Mouse (Mus musculus): ENCODE measurements around the gene Cyp4f13. TPM values are rescaled to one million over a fixed set of nuclear protein-coding genes. Genes with fewer than 3 reads are reported as not detected.

Gene Cyp4f13
- polyA plus RNA-seq, 1 experiment from 2014 or later = 4.0 TPM

DNA sequence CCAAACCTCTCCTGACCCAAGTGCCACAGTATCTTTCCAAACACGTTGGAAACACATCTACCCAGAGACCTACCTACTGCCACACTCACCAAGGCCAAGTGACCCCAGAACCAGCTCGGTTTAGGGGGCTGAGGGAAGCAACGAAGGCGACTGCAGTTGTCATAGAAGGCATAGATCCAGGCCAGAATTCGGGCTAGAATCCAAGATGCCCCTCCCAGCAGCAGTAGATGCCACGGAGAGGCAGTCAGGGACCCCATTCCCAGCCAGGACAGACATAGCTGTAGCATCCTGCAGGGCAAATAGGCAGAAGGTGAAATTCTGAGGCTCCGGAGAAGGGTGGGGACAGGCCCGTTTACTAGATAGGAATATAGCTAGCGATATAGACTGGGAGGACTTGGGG lies 486 bp downstream of the Cyp4f13 start:
- Histone ChIP-seq H3K4me1 (replicated peaks) (peaks cover 19% of the 10 kb centered on the region), H3K27ac (peak overlapping the region; percentile 59; the same call in 1 of the 2 replicates), H3K9ac (peak overlapping the region; percentile 71), H3K9me3 (replicated peaks) (no peaks in the 10 kb centered on the region), H3K27me3 (no peaks in the 10 kb centered on the region), H3K4me3 (replicated peaks) (peak overlapping the region; percentile 65), H3K36me3 (no peaks in the 10 kb centered on the region), H3K4me2 (peak overlapping the region; percentile 80)
- DNase-seq = no peak
- 33% methylated on average over 9 of the region's 9 CpGs for WGBS (ENCODE audit: insufficient replicate concordance)
- ATAC-seq (ENCODE audit: low read depth) = no peak

GRCm38 (mm10) chr17:32944402-32945035 lies 2.7 kb downstream of the Cyp4f13 start:
- no peak overlapping the region for H3K9ac ChIP-seq
- no peak overlapping the region for H3K4me2 ChIP-seq
- H3K27ac ChIP-seq = no peak overlapping the region
- no peak overlapping the region for H3K4me3 ChIP-seq (replicated peaks)
- DNase-seq = no peak
- H3K36me3 ChIP-seq = no peaks in the 10 kb centered on the region
- H3K4me1 ChIP-seq (replicated peaks) = peaks cover 19% of the 10 kb centered on the region
- no peaks in the 10 kb centered on the region for H3K9me3 ChIP-seq (replicated peaks)
- H3K27me3 ChIP-seq = no peaks in the 10 kb centered on the region
- no peak for ATAC-seq (ENCODE audit: low read depth)
- 54% methylated on average over 3 of the region's 3 CpGs for WGBS (ENCODE audit: insufficient replicate concordance)

GRCm38 (mm10) chr17:32943661-32944060 lies 3.5 kb downstream of the Cyp4f13 start:
- ATAC-seq (ENCODE audit: low read depth) = no peak
- 75% methylated on average over 3 of the region's 3 CpGs for WGBS (ENCODE audit: insufficient replicate concordance)

DNA sequence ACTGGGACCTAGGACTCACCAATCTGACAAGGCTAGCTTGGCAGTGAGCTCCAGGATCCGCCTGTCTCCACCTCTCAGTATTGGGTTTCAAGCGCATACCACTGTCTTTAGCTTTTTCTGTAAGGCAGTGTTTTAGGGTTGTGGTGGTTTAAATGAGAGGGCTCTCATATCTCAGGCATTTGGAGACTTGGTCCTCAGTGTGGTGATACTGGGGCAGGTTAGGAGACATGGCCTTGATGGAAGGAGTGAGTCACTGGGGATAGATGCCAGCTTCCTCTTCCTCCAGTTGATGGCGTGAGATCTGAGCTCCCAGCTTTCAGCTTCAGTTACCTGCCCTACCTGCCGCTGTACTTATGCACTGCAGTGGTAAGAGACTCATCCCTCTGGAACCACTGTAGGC lies 7.4 kb downstream of the Cyp4f13 start:
- no peaks in the 10 kb centered on the region for H3K9me3 ChIP-seq (replicated peaks)
- no peak overlapping the region for H3K27ac ChIP-seq
- no peak overlapping the region for H3K9ac ChIP-seq
- WGBS (ENCODE audit: insufficient replicate concordance) = 72% methylated on average over 4 of the region's 4 CpGs
- ATAC-seq (ENCODE audit: low read depth) (no peak), DNase-seq (no peak)
- no peaks in the 10 kb centered on the region for H3K27me3 ChIP-seq
- H3K4me2 ChIP-seq = no peak overlapping the region
- H3K4me3 ChIP-seq (replicated peaks) = no peak overlapping the region
- no peaks in the 10 kb centered on the region for H3K36me3 ChIP-seq
- no peaks in the 10 kb centered on the region for H3K4me1 ChIP-seq (replicated peaks)

More at GRCm38 (mm10) chr17:32943661-32944060, 3.5 kb downstream of the Cyp4f13 start:
- Histone ChIP-seq H3K27me3 (no peaks in the 10 kb centered on the region), H3K27ac (no peak overlapping the region), H3K9ac (no peak overlapping the region), H3K9me3 (replicated peaks) (no peaks in the 10 kb centered on the region), H3K4me3 (replicated peaks) (no peak overlapping the region), H3K4me2 (no peak overlapping the region), H3K4me1 (replicated peaks) (peaks cover 19% of the 10 kb centered on the region), H3K36me3 (no peaks in the 10 kb centered on the region)
- no peak for DNase-seq

DNA sequence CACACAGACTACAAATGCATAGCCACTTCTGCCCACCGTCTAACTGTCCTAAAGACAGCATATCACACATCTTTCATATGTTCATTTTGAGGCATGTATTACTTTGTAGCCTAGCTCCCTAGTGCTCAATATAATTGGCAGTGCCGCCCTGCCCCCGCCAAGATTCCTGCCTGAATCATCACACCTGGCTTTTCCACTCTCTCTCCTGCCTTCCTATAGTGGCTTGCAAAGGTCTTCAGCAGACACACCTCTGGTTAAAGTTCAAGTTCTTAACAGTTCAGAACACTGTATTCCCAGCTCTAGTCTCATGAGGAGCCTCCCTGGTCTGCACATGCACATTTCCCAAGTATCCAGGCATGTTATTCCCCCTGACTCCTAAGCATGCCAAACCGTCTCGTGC lies 19.4 kb downstream of the Cyp4f13 start:
- 67% methylated on average over 5 of the region's 5 CpGs for WGBS (ENCODE audit: insufficient replicate concordance)
- DNase-seq (no peak), ATAC-seq (ENCODE audit: low read depth) (no peak)
- H3K9me3 ChIP-seq (replicated peaks) = no peaks in the 10 kb centered on the region
- no peak overlapping the region for H3K4me2 ChIP-seq
- H3K4me1 ChIP-seq (replicated peaks) = peaks cover 9% of the 10 kb centered on the region
- H3K36me3 ChIP-seq = no peaks in the 10 kb centered on the region
- no peak overlapping the region for H3K9ac ChIP-seq
- no peak overlapping the region for H3K27ac ChIP-seq
- no peaks in the 10 kb centered on the region for H3K27me3 ChIP-seq
- H3K4me3 ChIP-seq (replicated peaks) = no peak overlapping the region

DNA sequence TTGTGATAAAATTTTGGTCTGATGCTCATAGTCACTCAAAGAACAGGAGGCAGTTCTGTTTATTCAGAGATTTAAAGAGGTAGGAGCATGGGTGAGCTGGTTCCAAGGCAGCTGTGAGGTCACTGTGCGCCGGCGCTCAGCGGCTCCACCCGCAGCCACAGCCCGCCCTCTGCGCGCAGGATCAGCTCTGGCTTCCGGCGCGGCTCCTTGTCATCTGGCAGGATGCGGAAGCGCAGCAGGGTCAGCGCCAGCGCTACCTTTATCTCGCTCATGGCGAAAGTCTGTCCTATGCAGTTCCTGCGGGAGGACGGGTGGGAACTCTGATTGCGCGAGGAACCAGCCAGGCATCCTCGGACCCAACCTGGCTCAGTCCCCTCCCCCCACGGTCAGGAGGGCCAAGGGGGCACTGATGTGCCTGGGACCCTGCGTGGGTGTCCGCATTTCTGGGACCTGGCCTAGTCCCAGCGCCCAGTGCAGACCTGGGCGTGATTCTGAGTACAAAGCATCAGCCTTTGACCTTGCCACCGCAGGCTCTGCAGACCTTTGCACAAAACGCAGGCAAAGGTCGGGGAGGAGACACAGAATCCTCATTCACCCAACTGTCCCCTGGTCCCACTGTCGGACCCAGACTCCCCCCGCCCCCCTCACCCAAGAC lies 22.4 kb downstream of the Cyp4f13 start:
- Histone ChIP-seq H3K4me1 (replicated peaks) (peaks cover 9% of the 10 kb centered on the region), H3K9me3 (replicated peaks) (no peaks in the 10 kb centered on the region), H3K27ac (0 out of 2 replicates have a peak overlapping the region, but pooled peaks have one; percentile 4), H3K9ac (peak overlapping the region; percentile 51), H3K4me3 (replicated peaks) (peak overlapping the region; percentile 50), H3K27me3 (no peaks in the 10 kb centered on the region), H3K36me3 (no peaks in the 10 kb centered on the region), H3K4me2 (peak overlapping the region; percentile 65)
- peak; percentile 55 for DNase-seq
- peak; percentile 87 for ATAC-seq (ENCODE audit: low read depth)
- WGBS (ENCODE audit: insufficient replicate concordance) = 11% methylated on average over 32 of the region's 32 CpGs

GRCm38 (mm10) chr17:32923681-32924080 lies 23.5 kb downstream of the Cyp4f13 start:
- DNase-seq (no peak), ATAC-seq (ENCODE audit: low read depth) (no peak)
- Histone ChIP-seq H3K9ac (no peak overlapping the region), H3K36me3 (no peaks in the 10 kb centered on the region), H3K27ac (no peak overlapping the region), H3K4me1 (replicated peaks) (peaks cover 9% of the 10 kb centered on the region), H3K4me2 (no peak overlapping the region), H3K9me3 (replicated peaks) (no peaks in the 10 kb centered on the region), H3K27me3 (0 out of 2 replicates have a peak, but pooled peaks cover 3% of the 10 kb centered on the region), H3K4me3 (replicated peaks) (no peak overlapping the region)
- WGBS (ENCODE audit: insufficient replicate concordance) = 71% methylated on average over 1 of the region's 1 CpGs

DNA sequence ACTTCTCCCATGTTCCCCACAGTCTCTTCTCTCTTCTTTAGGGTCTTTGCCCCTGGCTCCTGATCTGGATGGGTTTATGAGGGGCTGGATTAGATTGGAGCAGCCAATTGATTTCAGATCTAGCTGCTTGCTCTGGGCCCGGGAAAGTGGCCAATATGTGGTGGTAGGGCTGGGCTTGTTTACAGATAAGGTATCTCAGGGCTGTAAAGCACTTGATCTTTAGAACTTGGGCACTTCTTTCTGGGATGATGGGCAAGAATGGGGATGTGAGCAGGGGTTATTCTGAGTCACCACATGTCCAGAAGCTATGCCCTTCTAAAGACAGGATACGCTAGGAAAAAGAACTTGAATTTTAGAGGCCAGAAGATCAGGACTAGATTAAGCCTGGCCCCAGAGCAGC lies 28.1 kb downstream of the Cyp4f13 start:
- no peaks in the 10 kb centered on the region for H3K36me3 ChIP-seq
- no peak for ATAC-seq (ENCODE audit: low read depth)

DNA sequence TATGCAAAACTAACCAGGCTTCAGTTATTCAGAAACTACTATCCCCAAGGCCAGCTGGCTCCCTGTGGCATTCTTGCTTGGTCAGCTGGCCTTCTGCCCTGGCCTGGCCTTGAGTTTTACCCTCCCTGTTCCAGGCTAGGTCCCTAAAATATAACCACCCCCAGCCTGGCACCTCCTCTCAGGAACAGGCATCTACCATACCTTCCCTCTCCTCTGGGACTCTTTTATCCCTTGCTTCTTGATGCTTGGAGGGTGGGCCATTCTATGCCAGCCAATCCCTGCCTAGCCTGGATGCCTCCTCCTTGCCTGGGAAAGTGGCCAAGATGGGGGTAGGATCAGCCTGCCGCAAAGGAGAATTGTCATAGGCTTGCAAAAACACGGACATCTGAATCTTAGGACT lies 30.1 kb downstream of the Cyp4f13 start, which contains the start of gene Cyp4f14:
Gene Cyp4f14 (minus strand): TSS at position 212 of the 400 bp plus-strand sequence.
- Histone ChIP-seq H3K4me2 (no peak within 1 kb of the TSS), H3K9me3 (replicated peaks) (no peaks in the 10 kb centered on the region), H3K36me3 (no peaks in the 10 kb centered on the region), H3K27ac (no peak within 1 kb of the TSS), H3K27me3 (0 out of 2 replicates have a peak, but pooled peaks cover 8% of the 10 kb centered on the region), H3K4me3 (replicated peaks) (no peak within 1 kb of the TSS), H3K4me1 (replicated peaks) (no peaks in the 10 kb centered on the region), H3K9ac (no peak within 1 kb of the TSS)
- no peak for ATAC-seq (ENCODE audit: low read depth)
- DNase-seq = no peak
- WGBS (ENCODE audit: insufficient replicate concordance) = 53% methylated on average over 2 of the region's 2 CpGs

More for the DNA sequence above, 28.1 kb downstream of the Cyp4f13 start:
- Histone ChIP-seq H3K9me3 (replicated peaks) (no peaks in the 10 kb centered on the region), H3K9ac (no peak overlapping the region), H3K4me3 (replicated peaks) (no peak overlapping the region), H3K4me1 (replicated peaks) (no peaks in the 10 kb centered on the region), H3K4me2 (no peak overlapping the region), H3K27me3 (0 out of 2 replicates have a peak, but pooled peaks cover 3% of the 10 kb centered on the region), H3K27ac (no peak overlapping the region)
- no peak for DNase-seq
- WGBS (ENCODE audit: insufficient replicate concordance) = 38% methylated on average over 2 of the region's 2 CpGs

DNA sequence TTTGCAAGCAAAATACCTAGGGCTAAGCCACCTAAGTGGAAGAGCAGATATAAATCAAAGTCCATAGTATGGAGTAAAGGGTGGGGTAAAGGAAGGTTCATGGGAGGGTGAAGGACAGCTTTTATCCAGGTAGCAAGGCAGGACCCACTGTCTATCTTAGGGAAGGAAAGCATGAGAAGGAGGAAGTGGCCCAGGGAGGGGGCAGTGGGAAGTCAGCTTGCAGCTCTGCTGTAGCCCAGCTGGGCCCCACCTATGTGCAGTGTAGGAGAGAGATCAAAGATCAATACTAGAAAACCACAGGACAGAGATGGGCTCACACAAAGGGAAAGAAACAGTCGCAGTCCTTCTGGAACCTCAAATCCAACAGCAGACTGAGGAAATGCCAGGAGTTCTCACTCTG lies 31.1 kb downstream of the Cyp4f13 start:
- WGBS (ENCODE audit: insufficient replicate concordance) = 52% methylated on average over 1 of the region's 1 CpGs
- no peak for DNase-seq
- H3K9ac ChIP-seq = no peak overlapping the region

GRCm38 (mm10) chr17:32906172-32906571 lies 41.0 kb downstream of the Cyp4f13 start:
- Histone ChIP-seq H3K9me3 (replicated peaks) (no peaks in the 10 kb centered on the region), H3K9ac (no peak overlapping the region), H3K36me3 (no peaks in the 10 kb centered on the region), H3K4me1 (replicated peaks) (no peaks in the 10 kb centered on the region), H3K4me2 (no peak overlapping the region), H3K4me3 (replicated peaks) (no peak overlapping the region), H3K27ac (no peak overlapping the region), H3K27me3 (0 out of 2 replicates have a peak, but pooled peaks cover 3% of the 10 kb centered on the region)
- no peak for DNase-seq
- 67% methylated on average over 10 of the region's 10 CpGs for whole genome bisulfite sequencing (ENCODE audit: insufficient replicate concordance)
- no peak for ATAC-seq (ENCODE audit: low read depth)

More for the DNA sequence above, 31.1 kb downstream of the Cyp4f13 start:
- no peak for ATAC-seq (ENCODE audit: low read depth)
- H3K27me3 ChIP-seq = 0 out of 2 replicates have a peak, but pooled peaks cover 8% of the 10 kb centered on the region
- H3K4me2 ChIP-seq = no peak overlapping the region
- no peak overlapping the region for H3K4me3 ChIP-seq (replicated peaks)
- no peaks in the 10 kb centered on the region for H3K4me1 ChIP-seq (replicated peaks)
- H3K27ac ChIP-seq = no peak overlapping the region
- H3K36me3 ChIP-seq = no peaks in the 10 kb centered on the region
- no peaks in the 10 kb centered on the region for H3K9me3 ChIP-seq (replicated peaks)

Measured in liver, embryonic 13.5 days (tissue).